Mouse (Mus musculus): Measurements from ENCODE around the gene Larp1b. TPM values are rescaled to one million over a fixed set of nuclear protein-coding genes. Genes with fewer than 3 reads are reported as not detected.

Larp1b gene
- polyA plus RNA-seq, 1 experiment, result 127 TPM

DNA sequence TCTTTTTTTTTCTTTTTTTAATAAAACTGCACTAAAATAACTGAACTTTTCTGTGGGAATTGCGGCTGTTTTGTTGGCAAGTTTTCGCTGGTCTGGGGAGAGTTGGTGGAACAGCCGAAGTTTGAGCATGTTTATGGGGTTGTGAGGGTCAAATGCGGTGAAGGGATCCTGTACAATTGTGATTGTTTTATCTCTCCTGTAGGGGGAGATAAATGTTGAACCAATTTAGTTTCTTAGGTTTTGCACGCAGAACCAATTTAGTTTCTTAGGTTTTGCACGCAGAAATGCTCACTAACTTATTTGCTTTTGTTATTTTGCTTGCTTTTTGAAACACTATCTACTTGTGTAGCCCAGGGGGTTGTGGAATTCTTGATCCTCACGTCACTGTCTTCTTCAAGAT lies 1.7 kb downstream of the Larp1b start:
- Histone ChIP-seq H3K27me3 (ENCODE audit: control insufficient read depth, insufficient read depth, low read length) (no peaks in the 10 kb centered on the region), H3K4me3 (ENCODE audit: control insufficient read depth, low read depth, low read length) (peak overlapping the region; percentile 98), H3K4me1 (ENCODE audit: control insufficient read depth, insufficient read depth, low read length) (peaks cover 6% of the 10 kb centered on the region), H3K27ac (ENCODE audit: control insufficient read depth, insufficient read depth, low read depth, low read length) (no peak overlapping the region), H3K36me3 (ENCODE audit: control insufficient read depth, insufficient read depth, low read length) (no peaks in the 10 kb centered on the region; the same call in 1 of the 2 replicates)
- TF ChIP-seq CTCF (IDR thresholded peaks at IDR 0.05; ENCODE audit: control insufficient read depth, insufficient read depth, insufficient replicate concordance, low read depth, low read length) (no peak), POLR2A (IDR thresholded peaks at IDR 0.05; ENCODE audit: control insufficient read depth, low read depth, low read length) (no peak)

- TF ChIP-seq POLR2A (IDR thresholded peaks at IDR 0.05; ENCODE audit: control insufficient read depth, low read depth, low read length) (no peak), CTCF (IDR thresholded peaks at IDR 0.05; ENCODE audit: control insufficient read depth, insufficient read depth, insufficient replicate concordance, low read depth, low read length) (no peak)
- no peak overlapping the region for H3K27ac ChIP-seq (ENCODE audit: control insufficient read depth, insufficient read depth, low read depth, low read length)
- no peaks in the 10 kb centered on the region for H3K27me3 ChIP-seq (ENCODE audit: control insufficient read depth, insufficient read depth, low read length)
- H3K4me1 ChIP-seq (ENCODE audit: control insufficient read depth, insufficient read depth, low read length), result peaks cover 6% of the 10 kb centered on the region
- no peak overlapping the region for H3K4me3 ChIP-seq (ENCODE audit: control insufficient read depth, low read depth, low read length)
- no peaks in the 10 kb centered on the region; the same call in 1 of the 2 replicates for H3K36me3 ChIP-seq (ENCODE audit: control insufficient read depth, insufficient read depth, low read length)
These were observed 3.0 kb downstream of the Larp1b start for GRCm38 (mm10) chr3:40952606-40953005.

DNA sequence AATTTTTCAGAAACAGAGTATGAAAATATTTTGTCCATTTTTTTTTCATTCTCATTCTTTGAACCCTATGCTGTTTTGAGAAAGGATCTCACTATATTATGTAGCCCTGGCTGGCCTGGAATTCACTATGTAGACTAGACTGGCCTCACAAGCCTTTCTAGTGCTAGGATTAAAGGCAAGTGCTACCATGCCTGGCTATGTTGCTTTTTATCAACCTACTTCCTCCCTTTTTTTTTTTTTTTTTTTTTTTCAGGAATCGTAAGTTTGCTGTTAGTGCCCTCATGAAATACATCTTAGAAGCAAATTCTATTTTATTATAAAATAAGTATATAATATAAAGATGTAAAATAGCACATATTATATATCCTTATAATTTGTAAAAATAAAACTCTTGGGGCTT lies 5.2 kb downstream of the Larp1b start:
- H3K36me3 ChIP-seq (ENCODE audit: control insufficient read depth, insufficient read depth, low read length), result no peaks in the 10 kb centered on the region; the same call in 1 of the 2 replicates
- H3K4me1 ChIP-seq (ENCODE audit: control insufficient read depth, insufficient read depth, low read length), result no peaks in the 10 kb centered on the region; the same call in none of the 2 replicates
- H3K4me3 ChIP-seq (ENCODE audit: control insufficient read depth, low read depth, low read length), result no peak overlapping the region
- TF ChIP-seq CTCF (IDR thresholded peaks at IDR 0.05; ENCODE audit: control insufficient read depth, insufficient read depth, insufficient replicate concordance, low read depth, low read length) (no peak), POLR2A (IDR thresholded peaks at IDR 0.05; ENCODE audit: control insufficient read depth, low read depth, low read length) (no peak)
- H3K27me3 ChIP-seq (ENCODE audit: control insufficient read depth, insufficient read depth, low read length), result no peaks in the 10 kb centered on the region
- H3K27ac ChIP-seq (ENCODE audit: control insufficient read depth, insufficient read depth, low read depth, low read length), result no peak overlapping the region

GRCm38 (mm10) chr3:40958831-40959230 lies 9.2 kb downstream of the Larp1b start:
- H3K27ac ChIP-seq (ENCODE audit: control insufficient read depth, insufficient read depth, low read depth, low read length), result no peak overlapping the region
- H3K4me3 ChIP-seq (ENCODE audit: control insufficient read depth, low read depth, low read length), result no peak overlapping the region
- H3K27me3 ChIP-seq (ENCODE audit: control insufficient read depth, insufficient read depth, low read length), result no peaks in the 10 kb centered on the region
- no peaks in the 10 kb centered on the region for H3K36me3 ChIP-seq (ENCODE audit: control insufficient read depth, insufficient read depth, low read length)
- TF ChIP-seq POLR2A (IDR thresholded peaks at IDR 0.05; ENCODE audit: control insufficient read depth, low read depth, low read length) (no peak), CTCF (IDR thresholded peaks at IDR 0.05; ENCODE audit: control insufficient read depth, insufficient read depth, insufficient replicate concordance, low read depth, low read length) (no peak)
- no peaks in the 10 kb centered on the region for H3K4me1 ChIP-seq (ENCODE audit: control insufficient read depth, insufficient read depth, low read length)

DNA sequence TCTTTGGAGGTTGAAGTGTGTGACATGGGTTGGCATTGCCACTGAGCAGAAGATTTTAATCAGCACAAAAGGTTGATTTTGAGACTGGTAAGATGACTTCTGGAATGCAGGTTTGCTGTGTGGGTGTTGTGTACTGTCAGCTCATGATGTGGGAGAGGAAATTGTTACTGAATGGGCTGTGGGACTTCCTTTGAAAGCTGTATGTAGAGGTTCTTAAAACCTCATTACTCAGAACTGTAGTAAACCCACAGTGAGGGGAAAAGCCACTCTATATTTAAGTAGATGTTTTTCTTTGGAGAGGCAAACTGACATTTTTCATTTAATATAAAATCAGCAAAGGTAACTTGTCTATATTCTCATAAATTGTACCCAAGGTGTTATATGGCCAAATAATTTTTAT lies 31.1 kb downstream of the Larp1b start:
- Histone ChIP-seq H3K4me3 (ENCODE audit: control insufficient read depth, low read depth, low read length) (no peak overlapping the region), H3K27me3 (ENCODE audit: control insufficient read depth, insufficient read depth, low read length) (no peaks in the 10 kb centered on the region), H3K36me3 (ENCODE audit: control insufficient read depth, insufficient read depth, low read length) (no peaks in the 10 kb centered on the region), H3K4me1 (ENCODE audit: control insufficient read depth, insufficient read depth, low read length) (no peaks in the 10 kb centered on the region), H3K27ac (ENCODE audit: control insufficient read depth, insufficient read depth, low read depth, low read length) (no peak overlapping the region)
- TF ChIP-seq POLR2A (IDR thresholded peaks at IDR 0.05; ENCODE audit: control insufficient read depth, low read depth, low read length) (no peak), CTCF (IDR thresholded peaks at IDR 0.05; ENCODE audit: control insufficient read depth, insufficient read depth, insufficient replicate concordance, low read depth, low read length) (no peak)

DNA sequence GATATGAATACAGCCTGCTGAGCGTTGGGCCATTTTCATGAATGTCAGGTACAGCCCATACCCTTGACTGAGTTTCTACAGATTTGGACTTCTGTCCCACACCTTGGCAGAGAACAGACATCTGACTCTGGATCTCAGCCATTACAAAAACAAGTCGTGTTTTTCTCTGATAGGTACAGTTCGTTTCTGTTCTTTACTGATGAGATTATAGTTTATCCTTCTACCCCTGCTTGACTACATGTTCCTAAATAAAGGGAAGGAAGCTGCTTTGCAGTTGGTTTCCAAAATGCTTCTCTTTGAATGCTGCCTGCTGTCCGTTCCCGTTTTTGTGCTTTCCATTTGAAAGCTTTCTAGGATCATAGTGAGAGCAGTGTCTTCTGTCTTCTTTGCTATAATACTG lies 37.9 kb downstream of the Larp1b start:
- TF ChIP-seq CTCF (IDR thresholded peaks at IDR 0.05; ENCODE audit: control insufficient read depth, insufficient read depth, insufficient replicate concordance, low read depth, low read length), result no peak
- no peak for TF ChIP-seq POLR2A (IDR thresholded peaks at IDR 0.05; ENCODE audit: control insufficient read depth, low read depth, low read length)
- Histone ChIP-seq H3K27ac (ENCODE audit: control insufficient read depth, insufficient read depth, low read depth, low read length) (no peak overlapping the region), H3K4me1 (ENCODE audit: control insufficient read depth, insufficient read depth, low read length) (no peaks in the 10 kb centered on the region), H3K4me3 (ENCODE audit: control insufficient read depth, low read depth, low read length) (no peak overlapping the region), H3K36me3 (ENCODE audit: control insufficient read depth, insufficient read depth, low read length) (no peaks in the 10 kb centered on the region; the same call in 1 of the 2 replicates), H3K27me3 (ENCODE audit: control insufficient read depth, insufficient read depth, low read length) (no peaks in the 10 kb centered on the region)

- TF ChIP-seq POLR2A (IDR thresholded peaks at IDR 0.05; ENCODE audit: control insufficient read depth, low read depth, low read length), result no peak
- no peak overlapping the region for H3K4me3 ChIP-seq (ENCODE audit: control insufficient read depth, low read depth, low read length)
- H3K36me3 ChIP-seq (ENCODE audit: control insufficient read depth, insufficient read depth, low read length), result no peaks in the 10 kb centered on the region; the same call in 1 of the 2 replicates
- H3K27ac ChIP-seq (ENCODE audit: control insufficient read depth, insufficient read depth, low read depth, low read length), result no peak overlapping the region
- H3K4me1 ChIP-seq (ENCODE audit: control insufficient read depth, insufficient read depth, low read length), result no peaks in the 10 kb centered on the region
- H3K27me3 ChIP-seq (ENCODE audit: control insufficient read depth, insufficient read depth, low read length), result no peaks in the 10 kb centered on the region
These were observed 39.1 kb downstream of the Larp1b start for GRCm38 (mm10) chr3:40988722-40989121.

- H3K36me3 ChIP-seq (ENCODE audit: control insufficient read depth, insufficient read depth, low read length), result no peaks in the 10 kb centered on the region; the same call in 1 of the 2 replicates
- no peak for TF ChIP-seq POLR2A (IDR thresholded peaks at IDR 0.05; ENCODE audit: control insufficient read depth, low read depth, low read length)
- TF ChIP-seq CTCF (IDR thresholded peaks at IDR 0.05; ENCODE audit: control insufficient read depth, insufficient read depth, insufficient replicate concordance, low read depth, low read length), result no peak
- no peak overlapping the region for H3K4me3 ChIP-seq (ENCODE audit: control insufficient read depth, low read depth, low read length)
- no peaks in the 10 kb centered on the region for H3K27me3 ChIP-seq (ENCODE audit: control insufficient read depth, insufficient read depth, low read length)
- H3K27ac ChIP-seq (ENCODE audit: control insufficient read depth, insufficient read depth, low read depth, low read length), result no peak overlapping the region
- H3K4me1 ChIP-seq (ENCODE audit: control insufficient read depth, insufficient read depth, low read length), result no peaks in the 10 kb centered on the region
These were observed 41.9 kb downstream of the Larp1b start for GRCm38 (mm10) chr3:40991541-40991940.
